Mouse (Mus musculus): ENCODE data around the gene Cnpy4.
"Not testable (repeated sequence)": the region's sequence is repeated elsewhere in the genome, so short reads cannot be mapped to it uniquely, and the experiment has no call there.

The Cnpy4 gene

DNA sequence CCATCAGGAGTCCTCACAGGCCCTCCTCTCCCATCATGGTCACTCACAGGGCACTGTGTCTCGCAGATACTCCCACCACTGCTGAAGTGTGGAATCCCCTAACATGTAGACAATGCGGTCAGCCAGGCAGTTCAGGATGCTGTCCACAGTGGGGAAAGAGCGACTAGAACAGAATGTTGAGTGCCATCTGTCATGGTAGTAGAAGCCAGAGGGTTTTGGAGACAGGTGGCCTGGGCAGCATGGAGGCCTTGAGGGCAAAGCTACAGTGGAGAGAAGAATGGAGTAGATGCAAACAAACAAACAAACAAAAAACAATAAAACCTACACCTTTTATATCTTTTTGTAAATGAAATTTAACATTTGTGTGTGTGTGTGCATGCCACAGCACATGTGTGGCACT, 14.8 kb downstream of the Cnpy4 start:
- DNase-seq (ENCODE audit: low spot score) = no peak

DNA sequence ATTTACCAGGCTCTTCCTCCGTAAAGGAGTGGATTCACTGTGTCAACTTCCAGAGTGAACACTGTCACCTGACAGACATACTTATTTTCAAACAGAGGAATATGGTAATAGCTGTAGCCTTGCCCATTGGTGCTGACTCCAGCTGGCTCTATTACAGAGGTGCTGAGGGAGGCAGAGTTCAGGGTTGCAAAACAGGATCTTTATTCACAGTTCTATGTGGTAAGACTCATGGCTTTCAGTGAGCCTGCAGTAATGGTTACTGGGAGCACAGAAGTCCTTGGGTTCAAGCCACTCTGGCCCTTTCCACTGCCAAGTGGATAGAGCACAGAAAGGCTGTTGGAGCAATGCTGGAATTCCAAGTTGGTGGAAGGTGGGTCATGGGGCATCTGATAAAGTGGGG, 20.0 kb downstream of the Cnpy4 start:
- no peak for DNase-seq (ENCODE audit: low spot score)

GRCm38 (mm10) chr5:138207873-138208272, 20.6 kb downstream of the Cnpy4 start:
- no peak for DNase-seq (ENCODE audit: low spot score)

GRCm38 (mm10) chr5:138216632-138217031, 29.3 kb downstream of the Cnpy4 start:
- not testable (repeated sequence) for DNase-seq (ENCODE audit: low spot score)

- DNase-seq (ENCODE audit: low spot score) = no peak
These were observed 32.6 kb downstream of the Cnpy4 start for GRCm38 (mm10) chr5:138219864-138220263.

- DNase-seq (ENCODE audit: low spot score) = peak; percentile 80
These were observed 34.8 kb downstream of the Cnpy4 start for GRCm38 (mm10) chr5:138222111-138222510.

GRCm38 (mm10) chr5:138223287-138223686, 36.0 kb downstream of the Cnpy4 start:
- no peak for DNase-seq (ENCODE audit: low spot score)

- DNase-seq (ENCODE audit: low spot score) = no peak
These were observed 38.4 kb downstream of the Cnpy4 start, which contains the start of gene Nxpe5 for GRCm38 (mm10) chr5:138225700-138226099. Nxpe5 (plus strand) TSS chr5:138225898.

GRCm38 (mm10) chr5:138226491-138226890, 39.2 kb downstream of the Cnpy4 start:
- DNase-seq (ENCODE audit: low spot score) = no peak

DNA sequence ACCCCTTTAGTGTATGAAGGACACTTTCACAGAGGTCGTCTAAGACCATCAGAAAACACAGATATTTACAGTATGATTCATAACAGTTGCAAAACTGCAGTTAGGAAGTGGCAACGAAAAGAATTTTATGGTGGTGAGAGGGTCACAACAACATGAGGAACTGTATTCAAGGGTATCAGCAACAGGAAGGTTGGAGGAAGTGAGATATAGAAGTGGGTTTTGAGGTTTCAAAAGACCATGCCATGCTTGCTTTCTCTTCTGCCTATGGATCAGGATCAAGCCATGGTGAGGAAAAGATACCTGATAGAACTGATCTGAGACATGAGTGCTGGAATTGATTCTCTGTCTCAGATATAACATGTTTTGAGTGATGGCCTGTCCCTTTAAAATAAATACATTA, 40.1 kb downstream of the Cnpy4 start:
- no peak for DNase-seq (ENCODE audit: low spot score)

- DNase-seq (ENCODE audit: low spot score) = no peak
These were observed 40.7 kb downstream of the Cnpy4 start for GRCm38 (mm10) chr5:138228026-138228425.

DNA sequence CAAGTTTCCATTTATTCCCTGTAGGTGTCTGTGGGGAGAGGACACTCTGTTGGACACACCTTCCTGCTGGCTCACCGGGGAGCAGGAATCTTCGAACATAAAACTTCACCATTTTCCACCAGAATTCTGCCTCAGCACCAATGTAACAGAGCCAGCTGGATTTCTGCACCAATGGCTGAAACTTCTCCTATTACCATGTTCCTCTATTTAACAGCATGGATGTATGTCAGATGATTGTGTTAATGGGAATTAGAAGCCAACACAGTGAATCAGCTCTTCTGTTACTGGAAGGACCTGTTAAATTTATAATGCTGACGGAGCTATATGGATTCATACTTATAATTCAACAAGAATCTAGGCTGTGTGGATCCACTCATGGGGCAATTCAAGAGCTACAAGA, 42.2 kb downstream of the Cnpy4 start:
- DNase-seq (ENCODE audit: low spot score) = no peak

DNA sequence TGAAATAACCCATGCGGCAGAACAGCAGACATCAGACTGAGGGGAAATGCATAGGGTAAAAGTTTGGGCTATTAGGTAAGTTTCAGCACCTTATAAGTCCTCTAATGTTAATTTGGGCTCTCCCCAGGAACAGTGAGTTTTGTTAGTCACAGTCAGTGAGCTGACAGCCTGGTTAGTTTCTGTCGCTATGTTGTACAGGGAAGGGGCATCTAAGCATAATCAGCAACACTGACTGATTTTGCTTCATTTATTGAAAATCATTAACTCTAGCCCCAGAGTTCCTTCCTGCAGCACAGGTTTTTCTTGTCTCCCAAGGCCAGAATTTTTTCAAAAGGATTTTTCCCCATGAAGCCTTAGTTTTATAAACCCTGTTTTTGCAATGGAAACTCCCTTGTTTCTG, 46.5 kb downstream of the Cnpy4 start:
- no peak for DNase-seq (ENCODE audit: low spot score)

- DNase-seq (ENCODE audit: low spot score) = no peak
These were observed 46.9 kb downstream of the Cnpy4 start for GRCm38 (mm10) chr5:138234224-138234623.

DNA sequence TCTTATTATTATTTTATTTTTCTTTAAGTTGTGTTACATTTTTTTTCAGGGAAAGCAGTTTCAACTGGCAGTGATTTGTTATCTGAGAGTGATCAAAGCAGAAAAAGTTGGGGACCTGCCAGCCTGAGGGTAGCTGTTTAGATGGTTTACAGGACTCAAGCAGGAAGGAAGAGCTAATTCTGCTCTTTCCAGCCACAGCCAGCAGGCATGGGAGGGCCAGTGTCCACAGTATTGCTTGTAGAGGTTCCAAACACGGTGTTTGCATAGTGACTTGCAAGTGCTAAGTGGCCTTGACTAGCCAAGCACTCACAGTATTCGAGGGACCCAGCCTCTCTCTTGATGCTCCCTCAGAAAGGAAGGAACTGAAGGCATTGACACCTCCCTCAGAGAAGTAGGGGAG, 54.2 kb downstream of the Cnpy4 start:
- no peak for DNase-seq (ENCODE audit: low spot score)
